Mouse (Mus musculus) heart, embryonic 16.5 days (tissue): Measurements from ENCODE around the gene Tprn. TPM values are rescaled to one million over a fixed set of nuclear protein-coding genes. Genes with fewer than 3 reads are reported as not detected.
A peak's percentile ranks its signal among the peaks of the same experiment; 100 is the strongest.

Experiments used
- ATAC-seq: fragments of 200-750 bp; cut with Nextera tagmentation; replicated peaks from 2 replicates; pipeline ENCODE4 v1.8.0; 2017; ENCODE audit warnings: moderate number of reproducible peaks; ENCODE audit not compliant: insufficient read depth, low FRiP score; ENCODE audit errors: extremely low read depth
- H3K27ac ChIP-seq: fragments of 300-500 bp; sonication (generic); 2 replicates; pipeline ENCODE4 v1.5.1; 2014; ENCODE audit warnings: mild to moderate bottlenecking, low read length, control low read depth, moderate library complexity
- H3K27me3 ChIP-seq: fragments of 300-500 bp; sonication (generic); 2 replicates; pipeline ENCODE4 v1.6.1; 2014; ENCODE audit warnings: low read length, mixed read lengths; ENCODE audit not compliant: control insufficient read depth, insufficient read depth
- H3K36me3 ChIP-seq: fragments of 300-500 bp; sonication (generic); 2 replicates; pipeline ENCODE4 v1.6.1; 2014; ENCODE audit not compliant: control insufficient read depth, insufficient read depth
- H3K4me1 ChIP-seq: fragments of 300-500 bp; sonication (generic); 2 replicates; pipeline ENCODE4 v1.6.1; 2014; ENCODE audit warnings: low read length, mixed read lengths; ENCODE audit not compliant: control insufficient read depth, insufficient read depth
- H3K4me2 ChIP-seq: fragments of 300-500 bp; sonication (generic); 2 replicates; pipeline ENCODE4 v1.6.1; 2014; ENCODE audit warnings: low read depth, mild to moderate bottlenecking, control low read depth, low read length
- H3K4me3 ChIP-seq: fragments of 300-500 bp; sonication (generic); 2 replicates; pipeline ENCODE4 v1.5.1; 2014; ENCODE audit warnings: mild to moderate bottlenecking, control low read depth, low read length
- H3K9ac ChIP-seq: fragments of 300-500 bp; sonication (generic); 2 replicates; pipeline ENCODE4 v1.6.1; 2014; ENCODE audit warnings: low read length, control low read depth
- H3K9me3 ChIP-seq: fragments of 300-500 bp; sonication (generic); replicated peaks from 2 replicates; pipeline ENCODE4 v1.6.1; 2016; ENCODE audit warnings: low read length; ENCODE audit not compliant: control insufficient read depth
- WGBS: fragments of 180-500 bp; shearing (Covaris S2); extraction: QIAGEN DNeasy Blood & Tissue Kit; methylation state at CpG from one replicate; pipeline ENCODE4 v1.1.7; 2014; 5-methylcytosine and 5-hydroxymethylcytosine counted together
- polyA plus RNA-seq: library from polyadenylated mRNA; unstranded; fragments of >200 nt; fragmentation: Nextera tagmentation; extraction: Ambion mirVana; gene quantifications from 2 replicates; pipeline ENCODE4 v1.2.1, GENCODE M21; 2015

The Tprn gene
- polyA plus RNA-seq, 1 experiment from 2014 or later, result 5.9 TPM

- Histone ChIP-seq H3K27ac (no peak overlapping the region), H3K4me2 (no peak overlapping the region), H3K9ac (no peak overlapping the region), H3K9me3 (no peaks in the 10 kb centered on the region), H3K27me3 (peaks cover 29% of the 10 kb centered on the region), H3K36me3 (peaks cover 41% of the 10 kb centered on the region), H3K4me3 (no peak overlapping the region), H3K4me1 (peaks cover 8% of the 10 kb centered on the region; the same call in 1 of the 2 replicates)
- no peak for ATAC-seq
- WGBS, result 86% methylated on average over 2 of the region's 2 CpGs
These were observed 23.1 kb downstream of the Tprn start for GRCm38 (mm10) chr2:25285551-25285950.

GRCm38 (mm10) chr2:25286314-25286713 is 23.9 kb downstream of the Tprn start:
- H3K36me3 ChIP-seq, result peaks cover 33% of the 10 kb centered on the region
- no peak for ATAC-seq
- 71% methylated on average over 1 of the region's 1 CpGs for WGBS
- no peak overlapping the region; the same call in 1 of the 2 replicates for H3K27ac ChIP-seq
- no peak overlapping the region for H3K9ac ChIP-seq
- no peak overlapping the region for H3K4me3 ChIP-seq
- peaks cover 11% of the 10 kb centered on the region; the same call in 1 of the 2 replicates for H3K4me1 ChIP-seq
- H3K9me3 ChIP-seq, result no peaks in the 10 kb centered on the region
- H3K27me3 ChIP-seq, result peaks cover 36% of the 10 kb centered on the region
- no peak overlapping the region for H3K4me2 ChIP-seq

GRCm38 (mm10) chr2:25286837-25287636 is 24.6 kb downstream of the Tprn start:
- no peaks in the 10 kb centered on the region for H3K9me3 ChIP-seq
- whole genome bisulfite sequencing, result 36% methylated on average over 7 of the region's 7 CpGs
- H3K9ac ChIP-seq, result no peak overlapping the region
- H3K27me3 ChIP-seq, result peaks cover 44% of the 10 kb centered on the region
- no peak overlapping the region for H3K4me3 ChIP-seq
- H3K27ac ChIP-seq, result no peak overlapping the region
- peaks cover 11% of the 10 kb centered on the region for H3K4me1 ChIP-seq
- peaks cover 30% of the 10 kb centered on the region for H3K36me3 ChIP-seq
- 0 out of 2 replicates have a peak, but pooled peaks have one; percentile 28 for ATAC-seq
- no peak overlapping the region for H3K4me2 ChIP-seq

- Histone ChIP-seq H3K4me2 (no peak within 1 kb of the TSS), H3K36me3 (peaks cover 22% of the 10 kb centered on the region), H3K4me3 (no peak within 1 kb of the TSS), H3K9me3 (no peaks in the 10 kb centered on the region), H3K9ac (no peak within 1 kb of the TSS), H3K4me1 (peaks cover 13% of the 10 kb centered on the region), H3K27me3 (peaks cover 54% of the 10 kb centered on the region), H3K27ac (no peak within 1 kb of the TSS)
- 80% methylated on average over 6 of the region's 6 CpGs for WGBS
- ATAC-seq, result no peak
These were observed 25.7 kb downstream of the Tprn start, which contains the start of gene Tmem210 for GRCm38 (mm10) chr2:25287927-25288649. Gene Tmem210 (plus strand): TSS chr2:25288145.

GRCm38 (mm10) chr2:25288734-25289345 is 26.4 kb downstream of the Tprn start:
- peaks cover 13% of the 10 kb centered on the region for H3K4me1 ChIP-seq
- no peak overlapping the region for H3K27ac ChIP-seq
- no peak overlapping the region for H3K9ac ChIP-seq
- H3K4me2 ChIP-seq, result no peak overlapping the region
- no peak overlapping the region for H3K4me3 ChIP-seq
- no peaks in the 10 kb centered on the region for H3K9me3 ChIP-seq
- ATAC-seq, result no peak
- 78% methylated on average over 7 of the region's 7 CpGs for WGBS
- H3K36me3 ChIP-seq, result peaks cover 17% of the 10 kb centered on the region
- H3K27me3 ChIP-seq, result peaks cover 61% of the 10 kb centered on the region

GRCm38 (mm10) chr2:25289651-25290050 is 27.2 kb downstream of the Tprn start, which contains the start of gene Lrrc26:
Gene Lrrc26 (plus strand): TSS chr2:25289915.
- Histone ChIP-seq H3K27me3 (peaks cover 68% of the 10 kb centered on the region), H3K36me3 (peaks cover 12% of the 10 kb centered on the region), H3K9ac (no peak within 1 kb of the TSS), H3K4me2 (peak within 1 kb of the TSS; percentile 49), H3K27ac (no peak within 1 kb of the TSS), H3K9me3 (no peaks in the 10 kb centered on the region), H3K4me1 (peaks cover 13% of the 10 kb centered on the region), H3K4me3 (peak within 1 kb of the TSS; percentile 41)
- WGBS, result 6% methylated on average over 11 of the region's 11 CpGs
- ATAC-seq, result peak; percentile 41

GRCm38 (mm10) chr2:25290101-25290815 is 27.8 kb downstream of the Tprn start:
- 2% methylated on average over 54 of the region's 54 CpGs for WGBS
- H3K4me1 ChIP-seq, result peaks cover 13% of the 10 kb centered on the region
- H3K9ac ChIP-seq, result no peak overlapping the region
- ATAC-seq, result no peak
- H3K36me3 ChIP-seq, result peaks cover 6% of the 10 kb centered on the region
- H3K9me3 ChIP-seq, result no peaks in the 10 kb centered on the region
- peaks cover 73% of the 10 kb centered on the region for H3K27me3 ChIP-seq
- peak overlapping the region; percentile 49 for H3K4me2 ChIP-seq
- H3K4me3 ChIP-seq, result peak overlapping the region; percentile 41
- no peak overlapping the region for H3K27ac ChIP-seq

- 2% methylated on average over 18 of the region's 18 CpGs for WGBS
- Histone ChIP-seq H3K4me3 (peak overlapping the region; percentile 41), H3K4me1 (peaks cover 13% of the 10 kb centered on the region), H3K9me3 (no peaks in the 10 kb centered on the region), H3K4me2 (peak overlapping the region; percentile 49), H3K9ac (no peak overlapping the region), H3K36me3 (peaks cover 2% of the 10 kb centered on the region; the same call in 1 of the 2 replicates), H3K27me3 (peaks cover 78% of the 10 kb centered on the region), H3K27ac (no peak overlapping the region)
- no peak for ATAC-seq
These were observed 28.4 kb downstream of the Tprn start for GRCm38 (mm10) chr2:25290816-25291130.
